Mouse (Mus musculus): ENCODE data around the gene Srp14. TPM values are rescaled to one million over a fixed set of nuclear protein-coding genes. Genes with fewer than 3 reads are reported as not detected.
A peak's percentile ranks its signal among the peaks of the same experiment; 100 is the strongest.

Srp14 gene
- polyA plus RNA-seq, 1 experiment from 2014 or later, result 224 TPM

- Histone ChIP-seq H3K4me2 (no peak overlapping the region), H3K9ac (no peak overlapping the region), H3K27me3 (no peaks in the 10 kb centered on the region), H3K4me1 (peaks cover 36% of the 10 kb centered on the region), H3K4me3 (replicated peaks) (no peak overlapping the region), H3K27ac (no peak overlapping the region), H3K36me3 (no peaks in the 10 kb centered on the region), H3K9me3 (replicated peaks) (no peaks in the 10 kb centered on the region)
- 84% methylated on average over 7 of the region's 7 CpGs for WGBS
- ATAC-seq (replicated peaks; ENCODE audit: low FRiP score), result no peak
Measured at GRCm38 (mm10) chr2:118507126-118507525, 27.6 kb upstream of the Srp14 start.

GRCm38 (mm10) chr2:118500191-118500590 lies 20.7 kb upstream of the Srp14 start:
- H3K27ac ChIP-seq, result peak overlapping the region; percentile 54; the same call in 1 of the 2 replicates
- H3K27me3 ChIP-seq, result no peaks in the 10 kb centered on the region
- H3K4me2 ChIP-seq, result no peak overlapping the region
- WGBS, result 93% methylated on average over 2 of the region's 2 CpGs
- no peak overlapping the region for H3K4me3 ChIP-seq (replicated peaks)
- no peak overlapping the region for H3K9ac ChIP-seq
- H3K4me1 ChIP-seq, result peaks cover 22% of the 10 kb centered on the region
- H3K36me3 ChIP-seq, result no peaks in the 10 kb centered on the region
- no peaks in the 10 kb centered on the region for H3K9me3 ChIP-seq (replicated peaks)
- no peak for ATAC-seq (replicated peaks; ENCODE audit: low FRiP score)

GRCm38 (mm10) chr2:118499135-118499961 lies 19.8 kb upstream of the Srp14 start:
- H3K36me3 ChIP-seq, result no peaks in the 10 kb centered on the region
- no peak overlapping the region for H3K4me3 ChIP-seq (replicated peaks)
- peak; percentile 72 for ATAC-seq (replicated peaks; ENCODE audit: low FRiP score)
- H3K4me2 ChIP-seq, result no peak overlapping the region
- H3K9ac ChIP-seq, result no peak overlapping the region
- H3K4me1 ChIP-seq, result peaks cover 22% of the 10 kb centered on the region
- 32% methylated on average over 20 of the region's 20 CpGs for WGBS
- no peaks in the 10 kb centered on the region for H3K9me3 ChIP-seq (replicated peaks)
- no peaks in the 10 kb centered on the region for H3K27me3 ChIP-seq
- peak overlapping the region; percentile 54 for H3K27ac ChIP-seq

GRCm38 (mm10) chr2:118498476-118498875 lies 19.0 kb upstream of the Srp14 start:
- peak overlapping the region; percentile 54; the same call in 1 of the 2 replicates for H3K27ac ChIP-seq
- ATAC-seq (replicated peaks; ENCODE audit: low FRiP score), result no peak
- WGBS, result 77% methylated on average over 6 of the region's 6 CpGs
- no peak overlapping the region for H3K4me3 ChIP-seq (replicated peaks)
- H3K36me3 ChIP-seq, result no peaks in the 10 kb centered on the region
- H3K4me1 ChIP-seq, result peaks cover 22% of the 10 kb centered on the region
- H3K9ac ChIP-seq, result no peak overlapping the region
- no peaks in the 10 kb centered on the region for H3K9me3 ChIP-seq (replicated peaks)
- no peaks in the 10 kb centered on the region for H3K27me3 ChIP-seq
- no peak overlapping the region for H3K4me2 ChIP-seq

- Histone ChIP-seq H3K4me1 (peaks cover 22% of the 10 kb centered on the region), H3K36me3 (no peaks in the 10 kb centered on the region), H3K9ac (no peak overlapping the region), H3K4me3 (replicated peaks) (no peak overlapping the region), H3K27ac (no peak overlapping the region), H3K27me3 (no peaks in the 10 kb centered on the region), H3K4me2 (no peak overlapping the region), H3K9me3 (replicated peaks) (no peaks in the 10 kb centered on the region)
- WGBS, result 86% methylated on average over 5 of the region's 5 CpGs
- no peak for ATAC-seq (replicated peaks; ENCODE audit: low FRiP score)
Measured at GRCm38 (mm10) chr2:118497890-118498289, 18.4 kb upstream of the Srp14 start.

GRCm38 (mm10) chr2:118495024-118495423 lies 15.5 kb upstream of the Srp14 start:
- Histone ChIP-seq H3K9me3 (replicated peaks) (no peaks in the 10 kb centered on the region), H3K9ac (no peak overlapping the region), H3K4me3 (replicated peaks) (no peak overlapping the region), H3K27me3 (no peaks in the 10 kb centered on the region), H3K36me3 (no peaks in the 10 kb centered on the region), H3K4me1 (peaks cover 38% of the 10 kb centered on the region), H3K27ac (no peak overlapping the region), H3K4me2 (no peak overlapping the region)
- 63% methylated on average over 9 of the region's 9 CpGs for WGBS
- no peak for ATAC-seq (replicated peaks; ENCODE audit: low FRiP score)

- no peak overlapping the region for H3K4me2 ChIP-seq
Measured at GRCm38 (mm10) chr2:118491741-118492395, 12.4 kb upstream of the Srp14 start.

GRCm38 (mm10) chr2:118491281-118491731 lies 11.8 kb upstream of the Srp14 start:
- Histone ChIP-seq H3K4me2 (no peak overlapping the region), H3K27ac (peak overlapping the region; percentile 87), H3K4me1 (peaks cover 39% of the 10 kb centered on the region), H3K4me3 (replicated peaks) (no peak overlapping the region), H3K27me3 (no peaks in the 10 kb centered on the region), H3K36me3 (no peaks in the 10 kb centered on the region), H3K9ac (no peak overlapping the region), H3K9me3 (replicated peaks) (no peaks in the 10 kb centered on the region)
- ATAC-seq (replicated peaks; ENCODE audit: low FRiP score), result peak; percentile 19; the same call in 1 of the 2 replicates
- 37% methylated on average over 5 of the region's 5 CpGs for WGBS

More at GRCm38 (mm10) chr2:118491741-118492395, 12.4 kb upstream of the Srp14 start:
- H3K9ac ChIP-seq, result no peak overlapping the region
- no peaks in the 10 kb centered on the region for H3K27me3 ChIP-seq
- H3K9me3 ChIP-seq (replicated peaks), result no peaks in the 10 kb centered on the region
- no peak for ATAC-seq (replicated peaks; ENCODE audit: low FRiP score)
- no peaks in the 10 kb centered on the region for H3K36me3 ChIP-seq
- H3K4me3 ChIP-seq (replicated peaks), result no peak overlapping the region
- H3K27ac ChIP-seq, result peak overlapping the region; percentile 37
- WGBS, result 79% methylated on average over 4 of the region's 4 CpGs
- H3K4me1 ChIP-seq, result peaks cover 39% of the 10 kb centered on the region

GRCm38 (mm10) chr2:118490241-118491091 lies 11.0 kb upstream of the Srp14 start:
- 21% methylated on average over 12 of the region's 12 CpGs for WGBS
- Histone ChIP-seq H3K27ac (peak overlapping the region; percentile 87), H3K4me2 (0 out of 2 replicates have a peak overlapping the region, but pooled peaks have one; percentile 7)

GRCm38 (mm10) chr2:118487806-118488205 lies 8.3 kb upstream of the Srp14 start:
- Histone ChIP-seq H3K4me1 (peaks cover 39% of the 10 kb centered on the region), H3K9ac (no peak overlapping the region), H3K27me3 (no peaks in the 10 kb centered on the region), H3K27ac (no peak overlapping the region), H3K4me3 (replicated peaks) (no peak overlapping the region), H3K4me2 (no peak overlapping the region), H3K36me3 (no peaks in the 10 kb centered on the region), H3K9me3 (replicated peaks) (no peaks in the 10 kb centered on the region)
- 72% methylated on average over 3 of the region's 3 CpGs for WGBS
- no peak for ATAC-seq (replicated peaks; ENCODE audit: low FRiP score)

More at GRCm38 (mm10) chr2:118490241-118491091, 11.0 kb upstream of the Srp14 start:
- Histone ChIP-seq H3K9me3 (replicated peaks) (no peaks in the 10 kb centered on the region), H3K4me1 (peaks cover 39% of the 10 kb centered on the region), H3K36me3 (no peaks in the 10 kb centered on the region), H3K4me3 (replicated peaks) (no peak overlapping the region), H3K27me3 (no peaks in the 10 kb centered on the region), H3K9ac (0 out of 2 replicates have a peak overlapping the region, but pooled peaks have one; percentile 2)
- ATAC-seq (replicated peaks; ENCODE audit: low FRiP score), result peak; percentile 71

GRCm38 (mm10) chr2:118486933-118487332 lies 7.4 kb upstream of the Srp14 start:
- H3K4me2 ChIP-seq, result no peak overlapping the region
- 16% methylated on average over 12 of the region's 12 CpGs for WGBS
- H3K9me3 ChIP-seq (replicated peaks), result no peaks in the 10 kb centered on the region
- no peaks in the 10 kb centered on the region for H3K27me3 ChIP-seq
- ATAC-seq (replicated peaks; ENCODE audit: low FRiP score), result peak; percentile 27; the same call in 1 of the 2 replicates
- H3K4me1 ChIP-seq, result peaks cover 38% of the 10 kb centered on the region
- no peaks in the 10 kb centered on the region for H3K36me3 ChIP-seq
- H3K9ac ChIP-seq, result no peak overlapping the region
- H3K4me3 ChIP-seq (replicated peaks), result no peak overlapping the region
- H3K27ac ChIP-seq, result no peak overlapping the region
